Mouse (Mus musculus) hindbrain, embryonic 12.5 days (tissue): ENCODE data around the gene Rex1bd. TPM values are rescaled to one million over a fixed set of nuclear protein-coding genes. Genes with fewer than 3 reads are reported as not detected.

Experiments
- ATAC-seq: fragments of 200-750 bp; cut with Nextera tagmentation; 2 replicates; pipeline ENCODE4 v1.8.0; 2017; ENCODE audit warnings: moderate TSS enrichment; ENCODE audit not compliant: low FRiP score
- H3K27ac ChIP-seq: fragments of 300-500 bp; sonication (generic); 2 replicates; pipeline ENCODE4 v1.5.1; 2016; ENCODE audit warnings: mild to moderate bottlenecking
- H3K27me3 ChIP-seq: fragments of 300-500 bp; sonication (generic); 2 replicates; pipeline ENCODE4 v1.6.1; 2016; ENCODE audit warnings: mild to moderate bottlenecking
- H3K36me3 ChIP-seq: fragments of 300-500 bp; sonication (generic); 2 replicates; pipeline ENCODE4 v1.6.1; 2016; ENCODE audit warnings: mild to moderate bottlenecking
- H3K4me1 ChIP-seq: fragments of 300-500 bp; sonication (generic); 2 replicates; pipeline ENCODE4 v1.6.1; 2016
- H3K4me2 ChIP-seq: fragments of 300-500 bp; sonication (generic); replicated peaks from 2 replicates; pipeline ENCODE4 v1.6.1; 2016; ENCODE audit warnings: mild to moderate bottlenecking
- H3K4me3 ChIP-seq: fragments of 300-500 bp; sonication (generic); 2 replicates; pipeline ENCODE4 v1.5.1; 2016; ENCODE audit warnings: mild to moderate bottlenecking
- H3K9ac ChIP-seq: fragments of 300-500 bp; sonication (generic); 2 replicates; pipeline ENCODE4 v1.6.1; 2016; ENCODE audit warnings: mild to moderate bottlenecking, moderate library complexity
- H3K9me3 ChIP-seq: fragments of 300-500 bp; sonication (generic); replicated peaks from 2 replicates; pipeline ENCODE4 v1.6.1; 2016; ENCODE audit warnings: mild to moderate bottlenecking
- WGBS: fragments of 180-500 bp; shearing (Covaris S2); methylation state at CpG from one replicate; pipeline ENCODE4 v1.1.7; 2016; 5-methylcytosine and 5-hydroxymethylcytosine counted together
- polyA plus RNA-seq: library from polyadenylated mRNA; unstranded; fragments of >200 nt; fragmentation: Nextera tagmentation; extraction: Ambion mirVana; gene quantifications from 2 replicates; pipeline ENCODE4 v1.2.1, GENCODE M21; 2016

Rex1bd gene
- polyA plus RNA-seq, 1 experiment from 2014 or later = 118 TPM

DNA sequence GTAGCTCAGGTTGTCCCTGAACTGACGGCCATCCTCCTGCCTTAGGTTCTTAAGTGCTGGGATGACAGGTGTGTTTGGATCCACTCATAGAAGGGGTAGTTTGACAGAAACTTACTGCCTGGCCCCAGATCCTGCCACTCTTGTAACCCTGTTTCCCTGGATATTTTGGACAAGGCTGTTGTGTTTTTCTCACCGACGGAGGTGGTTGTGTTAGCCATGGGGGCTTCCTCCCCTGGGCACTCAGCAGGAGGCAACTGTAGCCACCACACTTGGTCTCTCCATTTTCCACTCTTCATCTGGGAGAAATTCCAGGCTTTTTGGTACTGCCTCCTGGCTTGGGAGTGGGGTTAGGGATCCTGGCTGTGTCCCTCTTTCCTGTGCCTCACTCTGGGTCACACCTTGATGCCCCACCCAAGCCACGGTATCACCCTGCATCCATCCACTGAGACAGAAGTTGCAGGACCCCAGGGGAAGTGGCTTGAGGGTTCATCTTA is 33.5 kb upstream of the Rex1bd start:
- Histone ChIP-seq H3K36me3 (peaks cover 18% of the 10 kb centered on the region), H3K4me2 (peak overlapping the region; percentile 91), H3K4me1 (peaks cover 29% of the 10 kb centered on the region), H3K9me3 (no peaks in the 10 kb centered on the region), H3K27ac (peak overlapping the region; percentile 94), H3K9ac (peak overlapping the region; percentile 88), H3K27me3 (no peaks in the 10 kb centered on the region), H3K4me3 (peak overlapping the region; percentile 77)
- 14% methylated on average over 4 of the region's 4 CpGs for WGBS
- no peak for ATAC-seq

DNA sequence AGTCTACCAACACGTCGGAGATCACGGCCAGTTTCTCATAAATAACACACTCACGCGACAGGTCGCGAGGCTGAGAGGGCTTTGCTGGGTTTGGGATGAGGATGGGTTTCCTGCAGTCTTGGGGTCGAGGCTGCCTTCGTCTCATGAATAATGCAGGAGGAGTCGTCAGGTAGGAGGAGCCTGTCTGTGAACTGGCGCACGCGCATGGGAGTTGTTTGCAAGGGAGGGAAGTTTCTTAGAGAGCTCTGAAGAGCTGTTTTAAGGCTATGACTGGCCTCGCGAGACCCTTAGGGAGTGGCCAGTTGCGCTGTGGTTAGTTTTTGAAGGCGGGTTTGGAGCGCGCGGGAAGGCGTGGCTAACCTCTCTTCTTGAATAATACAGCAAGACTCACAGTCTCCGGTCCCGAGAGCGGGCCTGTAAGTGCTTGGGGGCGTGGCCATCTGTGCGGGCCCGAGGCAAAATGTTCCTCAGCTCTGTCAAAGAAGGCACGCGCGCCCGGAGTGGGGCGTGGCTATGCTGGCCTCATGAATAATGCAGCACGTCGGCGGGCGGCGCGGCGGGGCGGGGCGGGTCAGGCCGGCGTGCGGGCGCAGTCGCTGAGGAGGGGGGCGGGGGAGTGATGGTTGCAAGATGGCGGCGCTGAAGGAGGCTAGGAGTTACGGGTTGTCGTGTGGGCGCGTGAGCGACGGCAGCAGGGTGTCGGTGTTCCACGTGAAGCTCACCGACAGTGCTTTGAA is 32.7 kb upstream of the Rex1bd start, which contains the start of gene Ell:
Gene Ell, plus strand, starts transcription at position 381 of the 737 bp plus-strand sequence.
- Histone ChIP-seq H3K9ac (peak within 1 kb of the TSS; percentile 88), H3K27ac (peak within 1 kb of the TSS; percentile 94), H3K27me3 (no peaks in the 10 kb centered on the region), H3K36me3 (peaks cover 27% of the 10 kb centered on the region), H3K4me2 (peak within 1 kb of the TSS; percentile 91), H3K4me3 (peak within 1 kb of the TSS; percentile 77), H3K4me1 (peaks cover 28% of the 10 kb centered on the region), H3K9me3 (no peaks in the 10 kb centered on the region)
- ATAC-seq = peak; percentile 89
- WGBS = 1% methylated on average over 57 of the region's 58 CpGs

- H3K4me1 ChIP-seq = peaks cover 24% of the 10 kb centered on the region
- under 1% methylated on average over 32 of the region's 32 CpGs for WGBS
Measured at GRCm38 (mm10) chr8:70538633-70539076, 32.1 kb upstream of the Rex1bd start.

DNA sequence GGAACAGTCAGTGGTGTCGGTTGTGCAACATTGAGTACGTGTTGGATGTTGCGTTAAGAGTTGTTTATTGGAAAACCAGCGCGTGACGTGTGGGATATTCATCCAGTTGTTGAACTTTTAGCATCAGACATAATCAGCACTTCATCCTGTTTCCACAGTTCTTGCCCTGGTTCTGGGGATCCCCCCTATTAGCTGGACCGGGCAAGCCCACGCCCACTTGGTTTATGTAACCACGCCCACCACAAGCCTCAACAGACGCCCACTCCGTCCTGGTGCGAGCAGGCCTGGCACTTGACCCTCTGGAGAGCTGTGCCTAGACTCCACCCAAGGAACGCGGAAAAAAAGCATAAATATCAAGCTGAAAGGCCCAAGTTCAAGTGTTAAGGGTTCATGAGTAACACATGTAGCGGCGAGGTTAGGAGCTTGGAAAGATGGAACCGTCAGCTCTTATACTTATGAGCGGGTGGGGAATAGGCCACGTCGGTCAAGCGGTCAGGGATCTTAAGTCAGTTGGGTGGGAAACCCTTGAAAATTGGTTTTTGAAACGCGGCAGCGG is 31.6 kb upstream of the Rex1bd start:
- Histone ChIP-seq H3K4me1 (peaks cover 24% of the 10 kb centered on the region), H3K27ac (peak overlapping the region; percentile 94), H3K36me3 (peaks cover 38% of the 10 kb centered on the region), H3K4me2 (peak overlapping the region; percentile 91), H3K9me3 (no peaks in the 10 kb centered on the region), H3K27me3 (no peaks in the 10 kb centered on the region), H3K9ac (0 out of 2 replicates have a peak overlapping the region, but pooled peaks have one; percentile 88), H3K4me3 (peak overlapping the region; percentile 77)
- peak; percentile 15; the same call in 1 of the 2 replicates for ATAC-seq
- WGBS = 16% methylated on average over 24 of the region's 24 CpGs

More at GRCm38 (mm10) chr8:70538633-70539076, 32.1 kb upstream of the Rex1bd start:
- Histone ChIP-seq H3K4me3 (peak overlapping the region; percentile 77), H3K9me3 (no peaks in the 10 kb centered on the region), H3K9ac (peak overlapping the region; percentile 88), H3K27ac (peak overlapping the region; percentile 94), H3K27me3 (no peaks in the 10 kb centered on the region), H3K36me3 (peaks cover 33% of the 10 kb centered on the region), H3K4me2 (peak overlapping the region; percentile 91)
- peak; percentile 77 for ATAC-seq

- H3K4me1 ChIP-seq = peaks cover 12% of the 10 kb centered on the region
- WGBS = 82% methylated on average over 2 of the region's 2 CpGs
- no peaks in the 10 kb centered on the region for H3K9me3 ChIP-seq
- H3K36me3 ChIP-seq = peaks cover 62% of the 10 kb centered on the region
- no peak overlapping the region for H3K4me2 ChIP-seq
- no peak overlapping the region for H3K4me3 ChIP-seq
- ATAC-seq = no peak
- H3K27ac ChIP-seq = no peak overlapping the region
- H3K27me3 ChIP-seq = no peaks in the 10 kb centered on the region
- no peak overlapping the region for H3K9ac ChIP-seq
Measured at GRCm38 (mm10) chr8:70535701-70536100, 29.1 kb upstream of the Rex1bd start.

DNA sequence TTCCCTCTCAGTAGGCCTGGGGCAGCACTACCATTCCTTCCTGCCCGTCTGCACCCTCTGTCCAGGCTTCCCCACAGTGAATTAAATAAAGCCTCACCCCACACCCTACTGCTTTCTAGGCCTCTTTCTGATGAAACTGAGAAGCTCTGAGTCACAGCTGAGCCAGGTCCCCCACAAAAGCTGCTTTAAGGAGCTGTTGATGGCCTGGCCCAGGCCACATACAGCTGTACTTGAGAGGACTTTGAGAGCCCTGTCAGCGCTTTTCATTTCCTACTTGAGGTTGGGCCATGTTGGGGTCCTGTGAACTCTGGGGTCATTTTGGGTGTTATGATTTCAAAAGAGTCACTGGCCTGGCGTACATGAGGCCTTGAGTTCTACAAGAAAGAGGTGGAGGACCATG is 28.7 kb upstream of the Rex1bd start:
- H3K9ac ChIP-seq = no peak overlapping the region
- no peak overlapping the region for H3K4me2 ChIP-seq
- peaks cover 7% of the 10 kb centered on the region for H3K4me1 ChIP-seq
- H3K36me3 ChIP-seq = peaks cover 65% of the 10 kb centered on the region
- H3K27ac ChIP-seq = no peak overlapping the region
- H3K27me3 ChIP-seq = no peaks in the 10 kb centered on the region
- no peaks in the 10 kb centered on the region for H3K9me3 ChIP-seq
- no peak overlapping the region for H3K4me3 ChIP-seq
- ATAC-seq = no peak
- WGBS = 89% methylated on average over 3 of the region's 3 CpGs

GRCm38 (mm10) chr8:70534281-70534680 is 27.7 kb upstream of the Rex1bd start:
- H3K4me2 ChIP-seq = no peak overlapping the region

GRCm38 (mm10) chr8:70530314-70530713 is 23.8 kb upstream of the Rex1bd start:
- H3K9ac ChIP-seq = no peak overlapping the region
- H3K4me2 ChIP-seq = no peak overlapping the region
- H3K4me3 ChIP-seq = no peak overlapping the region
- peaks cover 56% of the 10 kb centered on the region for H3K36me3 ChIP-seq
- H3K27me3 ChIP-seq = no peaks in the 10 kb centered on the region
- ATAC-seq = no peak
- no peaks in the 10 kb centered on the region for H3K9me3 ChIP-seq
- no peak overlapping the region for H3K27ac ChIP-seq
- H3K4me1 ChIP-seq = peaks cover 28% of the 10 kb centered on the region
- 88% methylated on average over 2 of the region's 2 CpGs for WGBS

More at GRCm38 (mm10) chr8:70534281-70534680, 27.7 kb upstream of the Rex1bd start:
- peaks cover 72% of the 10 kb centered on the region for H3K36me3 ChIP-seq
- no peak overlapping the region for H3K27ac ChIP-seq
- H3K4me3 ChIP-seq = no peak overlapping the region
- no peaks in the 10 kb centered on the region for H3K9me3 ChIP-seq
- no peak overlapping the region for H3K9ac ChIP-seq
- peaks cover 13% of the 10 kb centered on the region for H3K4me1 ChIP-seq
- 96% methylated on average over 12 of the region's 12 CpGs for WGBS
- H3K27me3 ChIP-seq = no peaks in the 10 kb centered on the region
- no peak for ATAC-seq

DNA sequence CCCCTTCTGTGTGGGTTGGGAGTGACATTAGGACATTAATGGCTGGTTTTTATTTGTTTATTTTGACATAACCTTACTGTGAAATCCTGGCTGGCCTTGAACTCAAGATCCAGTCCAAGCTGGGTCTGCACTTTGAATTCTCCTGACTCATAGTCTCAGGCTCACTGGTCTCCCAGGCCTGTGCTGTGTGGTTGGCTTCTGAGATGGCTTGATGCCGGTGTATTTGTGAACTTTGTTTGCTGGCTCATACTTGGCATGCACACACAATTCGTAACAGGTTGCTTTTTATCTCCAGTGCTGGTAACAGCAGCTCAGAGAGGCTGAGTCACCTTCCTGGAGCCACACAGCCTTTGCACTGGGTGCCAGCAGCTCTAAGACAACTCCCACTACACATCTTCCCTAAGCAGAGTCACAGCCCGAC is 23.2 kb upstream of the Rex1bd start:
- Histone ChIP-seq H3K27ac (no peak overlapping the region), H3K9me3 (no peaks in the 10 kb centered on the region), H3K36me3 (peaks cover 51% of the 10 kb centered on the region), H3K4me1 (peaks cover 28% of the 10 kb centered on the region), H3K4me2 (no peak overlapping the region), H3K27me3 (no peaks in the 10 kb centered on the region), H3K9ac (no peak overlapping the region; the same call in 1 of the 2 replicates), H3K4me3 (no peak overlapping the region)
- ATAC-seq = no peak
- WGBS = 97% methylated on average over 3 of the region's 3 CpGs

GRCm38 (mm10) chr8:70529299-70529698 is 22.7 kb upstream of the Rex1bd start:
- no peak overlapping the region for H3K4me3 ChIP-seq
- no peak overlapping the region; the same call in 1 of the 2 replicates for H3K9ac ChIP-seq
- H3K4me2 ChIP-seq = no peak overlapping the region
- WGBS = 89% methylated on average over 5 of the region's 5 CpGs
- H3K9me3 ChIP-seq = no peaks in the 10 kb centered on the region
- H3K27ac ChIP-seq = no peak overlapping the region
- peaks cover 46% of the 10 kb centered on the region for H3K36me3 ChIP-seq
- no peaks in the 10 kb centered on the region for H3K27me3 ChIP-seq
- H3K4me1 ChIP-seq = peaks cover 28% of the 10 kb centered on the region
- ATAC-seq = no peak

GRCm38 (mm10) chr8:70528182-70528797 is 21.7 kb upstream of the Rex1bd start:
- H3K4me2 ChIP-seq = peak overlapping the region; percentile 77
- H3K4me3 ChIP-seq = peak overlapping the region; percentile 67
- 35% methylated on average over 13 of the region's 13 CpGs for WGBS
- peaks cover 36% of the 10 kb centered on the region for H3K36me3 ChIP-seq
- ATAC-seq = no peak
- H3K9ac ChIP-seq = peak overlapping the region; percentile 92
- no peaks in the 10 kb centered on the region for H3K9me3 ChIP-seq
- H3K4me1 ChIP-seq = peaks cover 33% of the 10 kb centered on the region
- H3K27ac ChIP-seq = peak overlapping the region; percentile 89
- no peaks in the 10 kb centered on the region for H3K27me3 ChIP-seq
